Mouse (Mus musculus): ENCODE data around the gene Clasrp. TPM values are rescaled to one million over a fixed set of nuclear protein-coding genes. Genes with fewer than 3 reads are reported as not detected.

Gene Clasrp
- polyA plus RNA-seq, 2 experiments = 46.5 to 174 TPM

GRCm38 (mm10) chr7:19531077-19531476 is 73.2 kb downstream of the Clasrp start:
- ATAC-seq (ENCODE audit: low FRiP score, low read depth) = no peak
- H3K27me3 ChIP-seq (ENCODE audit: control insufficient read depth, insufficient read depth, low read length) = no peaks in the 10 kb centered on the region
- H3K36me3 ChIP-seq (ENCODE audit: control insufficient read depth, insufficient read depth, low read length) = peaks cover 66% of the 10 kb centered on the region
- H3K27ac ChIP-seq (replicated peaks; ENCODE audit: low read depth, low read length) = no peak overlapping the region
- WGBS = 65% methylated on average over 10 of the region's 10 CpGs
- no peak overlapping the region for H3K9ac ChIP-seq (ENCODE audit: low read depth, low read length, severe bottlenecking)
- no peaks in the 10 kb centered on the region for H3K9me3 ChIP-seq (ENCODE audit: control insufficient read depth, low read length)
- TF ChIP-seq POLR2A (IDR thresholded peaks at IDR 0.05; ENCODE audit: borderline replicate concordance, extremely low read depth, insufficient read depth, insufficient read length) = no peak
- no peak for DNase-seq (ENCODE audit: low spot score)
- H3K4me3 ChIP-seq (replicated peaks; ENCODE audit: low read length) = no peak overlapping the region
- no peak overlapping the region for H3K4me2 ChIP-seq (replicated peaks; ENCODE audit: low read depth, low read length, severe bottlenecking)
- H3K4me1 ChIP-seq (ENCODE audit: control insufficient read depth, insufficient read depth, low read length) = no peaks in the 10 kb centered on the region

Other genes with a start within 250 kb of the Clasrp start
- 13.7 and 19.4 TPM in 2 replicates for gene Cd3eap, start 245.0 kb downstream of the Clasrp start, polyA plus RNA-seq (2012; rRNA removed)
- 25.2 and 28.7 TPM in 2 replicates for gene Cd3eap, start 245.0 kb downstream of the Clasrp start, polyA plus RNA-seq (2014; fragmentation: Nextera tagmentation; extraction: Ambion mirVana)
- 33.8 and 39.3 TPM in 2 replicates for gene Ppp1r13l, start 244.7 kb downstream of the Clasrp start, polyA plus RNA-seq (2012; rRNA removed)
- 15.3 and 16.8 TPM in 2 replicates for gene Ppp1r13l, start 244.7 kb downstream of the Clasrp start, polyA plus RNA-seq (2014; fragmentation: Nextera tagmentation; extraction: Ambion mirVana)
- 58.1 and 73.8 TPM in 2 replicates for gene Ercc2, start 222.5 kb downstream of the Clasrp start, polyA plus RNA-seq (2012; rRNA removed)
- 11.3 and 12.6 TPM in 2 replicates for gene Ercc2, start 222.5 kb downstream of the Clasrp start, polyA plus RNA-seq (2014; fragmentation: Nextera tagmentation; extraction: Ambion mirVana)
- gene Klc3, start 200.4 kb downstream of the Clasrp start, polyA plus RNA-seq (2012; rRNA removed) = 11.5 and 12.8 TPM in 2 replicates
- 12.5 and 15.2 TPM in 2 replicates for gene Klc3, start 200.4 kb downstream of the Clasrp start, polyA plus RNA-seq (2014; fragmentation: Nextera tagmentation; extraction: Ambion mirVana)
- 89.9 and 125 TPM in 2 replicates for gene Ckm, start 199.7 kb downstream of the Clasrp start, polyA plus RNA-seq (2012; rRNA removed)
- gene Ckm, start 199.7 kb downstream of the Clasrp start, polyA plus RNA-seq (2014; fragmentation: Nextera tagmentation; extraction: Ambion mirVana) = 35.4 and 91.5 TPM in 2 replicates
- gene Mark4, start 145.7 kb downstream of the Clasrp start, polyA plus RNA-seq (2012; rRNA removed) = 34.8 and 39.8 TPM in 2 replicates
- 11.5 and 13.3 TPM in 2 replicates for gene Mark4, start 145.7 kb downstream of the Clasrp start, polyA plus RNA-seq (2014; fragmentation: Nextera tagmentation; extraction: Ambion mirVana)
- gene Exoc3l2, start 141.2 kb downstream of the Clasrp start, polyA plus RNA-seq (2012; rRNA removed) = 3.5 and 4.9 TPM in 2 replicates
- 1.6 and 1.9 TPM in 2 replicates for gene Exoc3l2, start 141.2 kb downstream of the Clasrp start, polyA plus RNA-seq (2014; fragmentation: Nextera tagmentation; extraction: Ambion mirVana)
- gene Bloc1s3, start 96.1 kb downstream of the Clasrp start, polyA plus RNA-seq (2012; rRNA removed) = 6.2 and 8.8 TPM in 2 replicates
- 1.2 and 1.3 TPM in 2 replicates for gene Bloc1s3, start 96.1 kb downstream of the Clasrp start, polyA plus RNA-seq (2014; fragmentation: Nextera tagmentation; extraction: Ambion mirVana)
- 58.0 and 71.6 TPM in 2 replicates for gene Trappc6a, start 96.1 kb downstream of the Clasrp start, polyA plus RNA-seq (2012; rRNA removed)
- gene Trappc6a, start 96.1 kb downstream of the Clasrp start, polyA plus RNA-seq (2014; fragmentation: Nextera tagmentation; extraction: Ambion mirVana) = 70.2 and 79.8 TPM in 2 replicates
- 0.29 and 0.36 TPM in 2 replicates for gene Nkpd1, start 86.6 kb downstream of the Clasrp start, polyA plus RNA-seq (2012; rRNA removed)
- 0.17 and 0.22 TPM in 2 replicates for gene Nkpd1, start 86.6 kb downstream of the Clasrp start, polyA plus RNA-seq (2014; fragmentation: Nextera tagmentation; extraction: Ambion mirVana)
- gene Ppp1r37, start 41.4 kb downstream of the Clasrp start, polyA plus RNA-seq (2012; rRNA removed) = 84.9 and 118 TPM in 2 replicates
- gene Ppp1r37, start 41.4 kb downstream of the Clasrp start, polyA plus RNA-seq (2014; fragmentation: Nextera tagmentation; extraction: Ambion mirVana) = 5.6 and 6.4 TPM in 2 replicates
- gene Zfp296, start 27.2 kb downstream of the Clasrp start, polyA plus RNA-seq (2012; rRNA removed) = 2.2 and 2.7 TPM in 2 replicates
- 0.68 and 1.8 TPM in 2 replicates for gene Zfp296, start 27.2 kb downstream of the Clasrp start, polyA plus RNA-seq (2014; fragmentation: Nextera tagmentation; extraction: Ambion mirVana)
- gene Gemin7, start 26.9 kb downstream of the Clasrp start, polyA plus RNA-seq (2012; rRNA removed) = 70.6 and 75.8 TPM in 2 replicates
- gene Gemin7, start 26.9 kb downstream of the Clasrp start, polyA plus RNA-seq (2014; fragmentation: Nextera tagmentation; extraction: Ambion mirVana) = 171 TPM in 2 replicates
- 13.4 and 15.7 TPM in 2 replicates for gene Relb, start 25.0 kb upstream of the Clasrp start, polyA plus RNA-seq (2012; rRNA removed)
- gene Relb, start 25.0 kb upstream of the Clasrp start, polyA plus RNA-seq (2014; fragmentation: Nextera tagmentation; extraction: Ambion mirVana) = 9.8 and 10.5 TPM in 2 replicates
- gene Clptm1, start 60.5 kb upstream of the Clasrp start, polyA plus RNA-seq (2012; rRNA removed) = 68.8 and 85.9 TPM in 2 replicates
- 90.2 and 95.4 TPM in 2 replicates for gene Clptm1, start 60.5 kb upstream of the Clasrp start, polyA plus RNA-seq (2014; fragmentation: Nextera tagmentation; extraction: Ambion mirVana)
- 1.2 and 1.4 TPM in 2 replicates for gene Apoc2, start 73.5 kb upstream of the Clasrp start, polyA plus RNA-seq (2012; rRNA removed)
- gene Apoc2, start 73.5 kb upstream of the Clasrp start, polyA plus RNA-seq (2014; fragmentation: Nextera tagmentation; extraction: Ambion mirVana) = 1.5 TPM in 1 of 2 replicates, not detected in the other
- gene Gm44805, start 76.9 kb upstream of the Clasrp start, polyA plus RNA-seq (2012; rRNA removed) = not detected in 2 replicates
- not detected in 2 replicates for gene Gm44805, start 76.9 kb upstream of the Clasrp start, polyA plus RNA-seq (2014; fragmentation: Nextera tagmentation; extraction: Ambion mirVana)
- gene Apoc4, start 77.0 kb upstream of the Clasrp start, polyA plus RNA-seq (2012; rRNA removed) = 0.14 TPM in 1 of 2 replicates, not detected in the other
- not detected in 2 replicates for gene Apoc4, start 77.0 kb upstream of the Clasrp start, polyA plus RNA-seq (2014; fragmentation: Nextera tagmentation; extraction: Ambion mirVana)
- gene Apoc1, start 88.2 kb upstream of the Clasrp start, polyA plus RNA-seq (2012; rRNA removed) = 9.1 and 16.4 TPM in 2 replicates
- 30.7 and 36.5 TPM in 2 replicates for gene Apoc1, start 88.2 kb upstream of the Clasrp start, polyA plus RNA-seq (2014; fragmentation: Nextera tagmentation; extraction: Ambion mirVana)
- gene Apoe, start 94.7 kb upstream of the Clasrp start, polyA plus RNA-seq (2012; rRNA removed) = 365 and 376 TPM in 2 replicates
- gene Apoe, start 94.7 kb upstream of the Clasrp start, polyA plus RNA-seq (2014; fragmentation: Nextera tagmentation; extraction: Ambion mirVana) = 413 and 469 TPM in 2 replicates
- 101 and 123 TPM in 2 replicates for gene Tomm40, start 111.0 kb upstream of the Clasrp start, polyA plus RNA-seq (2012; rRNA removed)
- gene Tomm40, start 111.0 kb upstream of the Clasrp start, polyA plus RNA-seq (2014; fragmentation: Nextera tagmentation; extraction: Ambion mirVana) = 124 and 129 TPM in 2 replicates
- 58.9 and 72.1 TPM in 2 replicates for gene Nectin2, start 146.0 kb upstream of the Clasrp start, polyA plus RNA-seq (2012; rRNA removed)
- gene Nectin2, start 146.0 kb upstream of the Clasrp start, polyA plus RNA-seq (2014; fragmentation: Nextera tagmentation; extraction: Ambion mirVana) = 71.3 and 80.8 TPM in 2 replicates
- gene Bcam, start 166.5 kb upstream of the Clasrp start, polyA plus RNA-seq (2012; rRNA removed) = 94.3 and 108 TPM in 2 replicates
- gene Bcam, start 166.5 kb upstream of the Clasrp start, polyA plus RNA-seq (2014; fragmentation: Nextera tagmentation; extraction: Ambion mirVana) = 114 and 116 TPM in 2 replicates
- 5.2 and 5.9 TPM in 2 replicates for gene Cblc, start 192.3 kb upstream of the Clasrp start, polyA plus RNA-seq (2012; rRNA removed)
- 7.5 and 8.6 TPM in 2 replicates for gene Cblc, start 192.3 kb upstream of the Clasrp start, polyA plus RNA-seq (2014; fragmentation: Nextera tagmentation; extraction: Ambion mirVana)
- gene Bcl3, start 218.3 kb upstream of the Clasrp start, polyA plus RNA-seq (2012; rRNA removed) = 5.5 and 7.6 TPM in 2 replicates
- gene Bcl3, start 218.3 kb upstream of the Clasrp start, polyA plus RNA-seq (2014; fragmentation: Nextera tagmentation; extraction: Ambion mirVana) = 3.1 and 4.7 TPM in 2 replicates
- 0.12 and 0.13 TPM in 2 replicates for gene Gm19345, start 247.5 kb upstream of the Clasrp start, polyA plus RNA-seq (2012; rRNA removed)
- not detected in 2 replicates for gene Gm19345, start 247.5 kb upstream of the Clasrp start, polyA plus RNA-seq (2014; fragmentation: Nextera tagmentation; extraction: Ambion mirVana)